In the genomic region with DNA sequence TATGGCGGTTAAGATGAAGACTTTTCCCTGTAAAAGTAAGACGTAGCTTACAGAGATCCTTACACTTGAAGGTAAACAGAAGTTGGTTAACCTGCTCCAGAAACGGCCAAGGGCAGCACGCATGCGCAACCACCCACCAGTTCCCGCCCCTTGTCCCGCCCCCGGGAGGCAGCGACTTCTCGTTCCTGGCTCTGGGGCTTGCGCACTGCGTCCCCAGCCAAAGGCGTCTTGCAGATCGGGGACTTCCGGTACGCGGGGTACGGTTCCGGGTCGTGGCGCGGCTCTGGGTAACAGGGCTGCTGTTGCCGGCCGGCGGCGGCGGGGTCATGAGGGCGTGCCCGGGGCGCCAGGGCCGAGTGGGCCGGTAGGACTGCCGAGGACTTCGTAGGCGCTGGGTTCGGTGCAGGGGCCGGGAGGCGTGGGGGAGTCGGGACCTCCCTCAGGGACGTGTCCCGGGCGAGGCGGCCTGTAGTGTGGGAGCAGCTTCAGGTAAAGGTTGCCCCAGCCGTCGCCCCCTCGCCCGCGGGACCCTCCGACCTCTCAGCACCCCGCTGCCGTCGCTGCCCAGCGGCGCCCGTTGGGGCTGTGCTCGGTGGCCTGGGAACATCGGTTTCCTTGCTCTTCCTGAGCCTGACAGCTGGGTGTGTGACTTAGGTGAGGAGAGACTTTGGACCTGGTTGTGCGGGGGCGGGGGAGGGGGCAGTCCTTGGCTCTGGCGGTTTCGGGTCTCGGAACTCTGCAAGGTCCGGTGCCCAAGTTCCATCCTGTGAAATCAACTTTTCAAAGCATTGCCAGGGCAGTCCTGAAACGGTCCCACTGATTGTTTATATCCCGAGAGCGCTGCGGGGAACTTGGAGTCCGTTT, we compare ENCODE assay signal across 8 mouse cellular contexts. TPM values are rescaled to one million over a fixed set of nuclear protein-coding genes. Genes with fewer than 3 reads are reported as not detected.
A peak's percentile ranks its signal among the peaks of the same experiment; 100 is the strongest.
DNase-seq lines count a peak whose midpoint lies in the region; ATAC-seq and TF ChIP-seq lines count a peak whose summit lies in the region.

A gene (plus strand): TSS at position 171 of the 864 bp plus-strand sequence.

- H3K4me1 ChIP-seq in ES-Bruce4 (ENCODE audit: control insufficient read depth, insufficient read depth, low read length) = no peaks in the 10 kb centered on the region
- peaks cover 15% of the 10 kb centered on the region for H3K4me1 ChIP-seq in forebrain, embryonic 13.5 days
- H3K4me1 ChIP-seq in liver, postnatal 0 days (ENCODE audit: insufficient read depth) = peaks cover 7% of the 10 kb centered on the region
- peaks cover 14% of the 10 kb centered on the region for H3K4me1 ChIP-seq in neural tube, embryonic 14.5 days (ENCODE audit: control insufficient read depth, insufficient read depth, low read length)

- H3K9ac ChIP-seq in ES-Bruce4 (ENCODE audit: low read depth, poor library complexity, severe bottlenecking) = peak within 1 kb of the TSS; percentile 86
- peak within 1 kb of the TSS; percentile 90 for H3K9ac ChIP-seq in forebrain, embryonic 13.5 days
- H3K9ac ChIP-seq in liver, postnatal 0 days (replicated peaks) = peak within 1 kb of the TSS; percentile 88
- H3K9ac ChIP-seq in neural tube, embryonic 14.5 days (replicated peaks; ENCODE audit: low read depth, low read length) = peak within 1 kb of the TSS; percentile 89

- no peak for TF ChIP-seq CTCF in ES-Bruce4 (IDR thresholded peaks at IDR 0.05; ENCODE audit: low read depth, low read length)
- TF ChIP-seq CTCF in liver, postnatal 0 days (IDR thresholded peaks at IDR 0.05; ENCODE audit: low read depth) = no peak; the same call in 1 of the 2 replicates

- 0 out of 2 replicates have a peak, but pooled peaks have one; percentile 17 for TF ChIP-seq EP300 in ES-Bruce4 (IDR thresholded peaks at IDR 0.05; ENCODE audit: insufficient read depth, low read depth, low read length)
- no peak for TF ChIP-seq EP300 in liver, postnatal 0 days (IDR thresholded peaks at IDR 0.05; ENCODE audit: low read depth)

- no peak for TF ChIP-seq POLR2A in ES-Bruce4 (IDR thresholded peaks at IDR 0.05; ENCODE audit: insufficient read depth, low read length)

- peak; percentile 98 to 99 for DNase-seq in heart, postnatal 10 days
- peak; percentile 86 for DNase-seq in large intestine, adult 2 months (ENCODE audit: low read depth, low spot score)
- peak; percentile 99 for DNase-seq in liver, postnatal 0 days
- peak; percentile 98 for DNase-seq in testis, postnatal 10 days (ENCODE audit: low spot score)

- intact Hi-C loops in heart, postnatal 10 days (cut with DNase I) = loop anchor here (2.0 to 10.0 kb wide), 3 partner anchors 34 to 238 kb away; a partner anchor contains a TSS

- H3K27me3 ChIP-seq in ES-Bruce4 (ENCODE audit: control insufficient read depth, insufficient read depth, low read length, poor library complexity, severe bottlenecking) = no peaks in the 10 kb centered on the region
- no peaks in the 10 kb centered on the region for H3K27me3 ChIP-seq in forebrain, embryonic 13.5 days
- no peaks in the 10 kb centered on the region for H3K27me3 ChIP-seq in liver, postnatal 0 days (ENCODE audit: insufficient read depth, low read length)
- H3K27me3 ChIP-seq in neural tube, embryonic 14.5 days (ENCODE audit: control insufficient read depth, insufficient read depth, low read length) = no peaks in the 10 kb centered on the region

- no peaks in the 10 kb centered on the region for H3K36me3 ChIP-seq in ES-Bruce4 (ENCODE audit: control insufficient read depth, insufficient read depth, low read length, poor library complexity, severe bottlenecking)
- no peaks in the 10 kb centered on the region for H3K36me3 ChIP-seq in forebrain, embryonic 13.5 days (ENCODE audit: poor library complexity, severe bottlenecking)
- no peaks in the 10 kb centered on the region for H3K36me3 ChIP-seq in liver, postnatal 0 days (replicated peaks; ENCODE audit: insufficient read depth, low read length)
- H3K36me3 ChIP-seq in neural tube, embryonic 14.5 days (ENCODE audit: control insufficient read depth, insufficient read depth, low read length) = no peaks in the 10 kb centered on the region

- no peak within 1 kb of the TSS for H3K27ac ChIP-seq in ES-Bruce4 (ENCODE audit: insufficient read depth, low read length)
- H3K27ac ChIP-seq in forebrain, embryonic 13.5 days = no peak within 1 kb of the TSS
- peak within 1 kb of the TSS; percentile 92 for H3K27ac ChIP-seq in liver, postnatal 0 days (ENCODE audit: low read depth)
- no peak within 1 kb of the TSS for H3K27ac ChIP-seq in neural tube, embryonic 14.5 days (ENCODE audit: low read depth, low read length)

- ATAC-seq in cerebellum, adult (ENCODE audit: insufficient number of reproducible peaks, low FRiP score, low TSS enrichment) = peak; percentile 99
- peak; percentile 99 for ATAC-seq in forebrain, embryonic 13.5 days
- peak; percentile 100 for ATAC-seq in liver, postnatal 0 days
- peak; percentile 100 for ATAC-seq in neural tube, embryonic 14.5 days (ENCODE audit: low read depth)

- peak within 1 kb of the TSS; percentile 90 for H3K4me3 ChIP-seq in ES-Bruce4 (ENCODE audit: low read depth, low read length)
- H3K4me3 ChIP-seq in forebrain, embryonic 13.5 days = peak within 1 kb of the TSS; percentile 95
- H3K4me3 ChIP-seq in liver, postnatal 0 days (ENCODE audit: low read depth, low read length) = peak within 1 kb of the TSS; percentile 77
- peak within 1 kb of the TSS; percentile 88 for H3K4me3 ChIP-seq in neural tube, embryonic 14.5 days (ENCODE audit: low read depth, low read length)

- no peaks in the 10 kb centered on the region for H3K9me3 ChIP-seq in ES-Bruce4 (replicated peaks; ENCODE audit: control insufficient read depth, insufficient read depth, low read length, poor library complexity, severe bottlenecking)
- no peaks in the 10 kb centered on the region for H3K9me3 ChIP-seq in forebrain, embryonic 13.5 days (replicated peaks)
- no peaks in the 10 kb centered on the region for H3K9me3 ChIP-seq in liver, postnatal 0 days (ENCODE audit: low read length)
- H3K9me3 ChIP-seq in neural tube, embryonic 14.5 days (ENCODE audit: control insufficient read depth, low read length) = no peaks in the 10 kb centered on the region

- peak within 1 kb of the TSS; percentile 93 for H3K4me2 ChIP-seq in forebrain, embryonic 13.5 days
- peak within 1 kb of the TSS; percentile 78 for H3K4me2 ChIP-seq in liver, postnatal 0 days (ENCODE audit: low read depth, low read length)
- H3K4me2 ChIP-seq in neural tube, embryonic 14.5 days (ENCODE audit: low read depth, low read length) = peak within 1 kb of the TSS; percentile 59

- under 1% methylated on average over 68 of the region's 68 CpGs for WGBS in forebrain, embryonic 13.5 days
- under 1% methylated on average over 68 of the region's 68 CpGs for WGBS in large intestine, adult 2 months
- 1% methylated on average over 67 of the region's 68 CpGs for WGBS in liver, postnatal 0 days (ENCODE audit: insufficient replicate concordance)
- 1% methylated on average over 63 of the region's 68 CpGs for WGBS in neural tube, embryonic 14.5 days

RNA-seq across cellular contexts. Expression of the gene that starts here (rescaled TPM):
- 46.8 and 48.1 TPM in 2 replicates for polyA plus RNA-seq in ES-Bruce4 (2011; ENCODE audit: insufficient read depth, insufficient read length, low read depth, missing spikeins)
- polyA plus RNA-seq in forebrain, embryonic 13.5 days (2015; fragmentation: Nextera tagmentation; extraction: Ambion mirVana) = 97.8 and 102 TPM in 2 replicates
- total RNA-seq in heart, postnatal 10 days (2021) = 10 to 100 TPM; 70.8 to 76.9 TPM
- polyA plus RNA-seq in large intestine, adult 2 months (2012; rRNA removed) = 35.9 and 46.4 TPM in 2 replicates
- polyA plus RNA-seq in liver, postnatal 0 days (2015; fragmentation: Nextera tagmentation; extraction: Ambion mirVana) = 31.3 and 31.6 TPM in 2 replicates
- polyA plus RNA-seq in neural tube, embryonic 14.5 days (2014; fragmentation: Nextera tagmentation; extraction: Ambion mirVana) = 91.5 and 92.3 TPM in 2 replicates
